Mouse (Mus musculus) cerebellum, adult 9-11 months (tissue): ENCODE results near the gene Gdpgp1.

ENCODE experiments used
- DNase-seq: peaks from one replicate; pipeline ENCODE4 v3.0.0; 2022

Gdpgp1 gene

GRCm38 (mm10) chr7:80227065-80227464 lies 5.6 kb upstream of the Gdpgp1 start:
- DNase-seq = no peak

- no peak for DNase-seq
These were observed 2.5 kb upstream of the Gdpgp1 start for GRCm38 (mm10) chr7:80230196-80230595.

- no peak for DNase-seq
These were observed 635 bp upstream of the Gdpgp1 start for GRCm38 (mm10) chr7:80231971-80232488.

- DNase-seq = no peak
These were observed 1.1 kb downstream of the Gdpgp1 start for GRCm38 (mm10) chr7:80233799-80234198.

- DNase-seq = no peak
These were observed 5.9 kb downstream of the Gdpgp1 start for GRCm38 (mm10) chr7:80238542-80238941.

- no peak for DNase-seq
These were observed 9.0 kb downstream of the Gdpgp1 start for GRCm38 (mm10) chr7:80241661-80242060.

GRCm38 (mm10) chr7:80244851-80245250 lies 12.2 kb downstream of the Gdpgp1 start:
- no peak for DNase-seq

GRCm38 (mm10) chr7:80246148-80246721 lies 13.6 kb downstream of the Gdpgp1 start, which contains the start of gene Ttll13:
TSS of gene Ttll13 (plus strand) at chr7:80246376.
- peak; percentile 98 for DNase-seq

GRCm38 (mm10) chr7:80246859-80247258 lies 14.2 kb downstream of the Gdpgp1 start:
- no peak for DNase-seq

- DNase-seq = no peak
These were observed 19.8 kb downstream of the Gdpgp1 start for GRCm38 (mm10) chr7:80252437-80252836.

- no peak for DNase-seq
These were observed 20.2 kb downstream of the Gdpgp1 start for GRCm38 (mm10) chr7:80252886-80253285.

GRCm38 (mm10) chr7:80255981-80256380 lies 23.3 kb downstream of the Gdpgp1 start:
- DNase-seq = no peak

- no peak for DNase-seq
These were observed 25.0 kb downstream of the Gdpgp1 start for GRCm38 (mm10) chr7:80257706-80258105.

GRCm38 (mm10) chr7:80260625-80261371 lies 28.1 kb downstream of the Gdpgp1 start, which contains the start of gene Ngrn:
TSS of gene Ngrn (plus strand) at chr7:80261215.
- peak; percentile 86 for DNase-seq

- DNase-seq = no peak
These were observed 28.8 kb downstream of the Gdpgp1 start for GRCm38 (mm10) chr7:80261372-80261990.

GRCm38 (mm10) chr7:80264606-80265005 lies 31.9 kb downstream of the Gdpgp1 start:
- DNase-seq = no peak

- no peak for DNase-seq
These were observed 35.1 kb downstream of the Gdpgp1 start for GRCm38 (mm10) chr7:80267764-80268163.

- peak; percentile 95 for DNase-seq
These were observed 36.5 kb downstream of the Gdpgp1 start, which contains the start of gene Vps33b for GRCm38 (mm10) chr7:80268897-80269750. TSS of gene Vps33b (plus strand) at chr7:80269649.

- DNase-seq = no peak
These were observed 37.1 kb downstream of the Gdpgp1 start for GRCm38 (mm10) chr7:80269751-80270255.

GRCm38 (mm10) chr7:80273456-80273855 lies 40.8 kb downstream of the Gdpgp1 start:
- DNase-seq = no peak

- DNase-seq = no peak
These were observed 43.7 kb downstream of the Gdpgp1 start for GRCm38 (mm10) chr7:80276374-80276773.

GRCm38 (mm10) chr7:80280032-80280431 lies 47.4 kb downstream of the Gdpgp1 start:
- DNase-seq = no peak
